Mouse (Mus musculus): ENCODE data around the gene Dnah5. TPM values are rescaled to one million over a fixed set of nuclear protein-coding genes. Genes with fewer than 3 reads are reported as not detected.

Gene Dnah5
- polyA plus RNA-seq, 1 experiment from 2014 or later = 0.01 TPM

GRCm38 (mm10) chr15:28182567-28182966 is 21.0 kb upstream of the Dnah5 start:
- Histone ChIP-seq H3K27ac (ENCODE audit: low read length) (no peak overlapping the region), H3K9ac (ENCODE audit: low read depth, low read length) (no peak overlapping the region), H3K9me3 (ENCODE audit: control insufficient read depth, low read length) (no peaks in the 10 kb centered on the region), H3K36me3 (ENCODE audit: control insufficient read depth, insufficient read depth, low read length) (no peaks in the 10 kb centered on the region), H3K4me3 (ENCODE audit: low read length) (no peak overlapping the region), H3K27me3 (replicated peaks; ENCODE audit: control insufficient read depth, insufficient read depth, low read length) (no peaks in the 10 kb centered on the region), H3K4me1 (ENCODE audit: control insufficient read depth, insufficient read depth, low read length) (no peaks in the 10 kb centered on the region), H3K4me2 (ENCODE audit: low read depth, low read length) (no peak overlapping the region)
- ATAC-seq = no peak
- 52% methylated on average over 3 of the region's 3 CpGs for WGBS

- no peaks in the 10 kb centered on the region for H3K9me3 ChIP-seq (ENCODE audit: control insufficient read depth, low read length)
- H3K27ac ChIP-seq (ENCODE audit: low read length) = no peak overlapping the region
- H3K4me3 ChIP-seq (ENCODE audit: low read length) = no peak overlapping the region
- 0 out of 2 replicates have a peak overlapping the region, but pooled peaks have one; percentile 20 for H3K4me2 ChIP-seq (ENCODE audit: low read depth, low read length)
- ATAC-seq = peak; percentile 59; the same call in 1 of the 2 replicates
- H3K27me3 ChIP-seq (replicated peaks; ENCODE audit: control insufficient read depth, insufficient read depth, low read length) = no peaks in the 10 kb centered on the region
- H3K36me3 ChIP-seq (ENCODE audit: control insufficient read depth, insufficient read depth, low read length) = no peaks in the 10 kb centered on the region
- 22% methylated on average over 22 of the region's 22 CpGs for WGBS
- H3K9ac ChIP-seq (ENCODE audit: low read depth, low read length) = no peak overlapping the region
- no peaks in the 10 kb centered on the region for H3K4me1 ChIP-seq (ENCODE audit: control insufficient read depth, insufficient read depth, low read length)
These were observed 15.8 kb upstream of the Dnah5 start for GRCm38 (mm10) chr15:28187472-28188360.

- 71% methylated on average over 11 of the region's 11 CpGs for WGBS
- Histone ChIP-seq H3K36me3 (ENCODE audit: control insufficient read depth, insufficient read depth, low read length) (no peaks in the 10 kb centered on the region), H3K4me1 (ENCODE audit: control insufficient read depth, insufficient read depth, low read length) (no peaks in the 10 kb centered on the region), H3K27me3 (replicated peaks; ENCODE audit: control insufficient read depth, insufficient read depth, low read length) (no peaks in the 10 kb centered on the region), H3K27ac (ENCODE audit: low read length) (no peak overlapping the region), H3K4me3 (ENCODE audit: low read length) (no peak overlapping the region), H3K9me3 (ENCODE audit: control insufficient read depth, low read length) (no peaks in the 10 kb centered on the region), H3K4me2 (ENCODE audit: low read depth, low read length) (no peak overlapping the region), H3K9ac (ENCODE audit: low read depth, low read length) (no peak overlapping the region)
- ATAC-seq = no peak
These were observed 15.1 kb upstream of the Dnah5 start for GRCm38 (mm10) chr15:28188361-28189011.

GRCm38 (mm10) chr15:28189668-28190067 is 13.9 kb upstream of the Dnah5 start:
- H3K4me2 ChIP-seq (ENCODE audit: low read depth, low read length) = no peak overlapping the region
- no peak overlapping the region for H3K27ac ChIP-seq (ENCODE audit: low read length)
- no peaks in the 10 kb centered on the region for H3K27me3 ChIP-seq (replicated peaks; ENCODE audit: control insufficient read depth, insufficient read depth, low read length)
- no peak overlapping the region for H3K4me3 ChIP-seq (ENCODE audit: low read length)
- H3K9ac ChIP-seq (ENCODE audit: low read depth, low read length) = no peak overlapping the region
- ATAC-seq = no peak
- WGBS = 39% methylated on average over 12 of the region's 12 CpGs
- H3K9me3 ChIP-seq (ENCODE audit: control insufficient read depth, low read length) = no peaks in the 10 kb centered on the region
- H3K4me1 ChIP-seq (ENCODE audit: control insufficient read depth, insufficient read depth, low read length) = no peaks in the 10 kb centered on the region
- no peaks in the 10 kb centered on the region for H3K36me3 ChIP-seq (ENCODE audit: control insufficient read depth, insufficient read depth, low read length)

- no peak overlapping the region for H3K9ac ChIP-seq (ENCODE audit: low read depth, low read length)
- H3K9me3 ChIP-seq (ENCODE audit: control insufficient read depth, low read length) = no peaks in the 10 kb centered on the region
- no peak overlapping the region for H3K4me2 ChIP-seq (ENCODE audit: low read depth, low read length)
- H3K27ac ChIP-seq (ENCODE audit: low read length) = no peak overlapping the region
- 61% methylated on average over 4 of the region's 4 CpGs for WGBS
- no peak for ATAC-seq
- no peaks in the 10 kb centered on the region for H3K27me3 ChIP-seq (replicated peaks; ENCODE audit: control insufficient read depth, insufficient read depth, low read length)
- no peaks in the 10 kb centered on the region for H3K4me1 ChIP-seq (ENCODE audit: control insufficient read depth, insufficient read depth, low read length)
- H3K4me3 ChIP-seq (ENCODE audit: low read length) = no peak overlapping the region
- H3K36me3 ChIP-seq (ENCODE audit: control insufficient read depth, insufficient read depth, low read length) = no peaks in the 10 kb centered on the region
These were observed 4.9 kb upstream of the Dnah5 start for GRCm38 (mm10) chr15:28198609-28199008.

GRCm38 (mm10) chr15:28204626-28205025 is 1.1 kb downstream of the Dnah5 start:
- Histone ChIP-seq H3K4me2 (ENCODE audit: low read depth, low read length) (no peak overlapping the region), H3K4me1 (ENCODE audit: control insufficient read depth, insufficient read depth, low read length) (no peaks in the 10 kb centered on the region), H3K9ac (ENCODE audit: low read depth, low read length) (no peak overlapping the region), H3K27ac (ENCODE audit: low read length) (no peak overlapping the region), H3K36me3 (ENCODE audit: control insufficient read depth, insufficient read depth, low read length) (no peaks in the 10 kb centered on the region), H3K27me3 (replicated peaks; ENCODE audit: control insufficient read depth, insufficient read depth, low read length) (no peaks in the 10 kb centered on the region), H3K9me3 (ENCODE audit: control insufficient read depth, low read length) (no peaks in the 10 kb centered on the region), H3K4me3 (ENCODE audit: low read length) (no peak overlapping the region)
- ATAC-seq = no peak
- WGBS = 81% methylated on average over 3 of the region's 3 CpGs

- H3K4me3 ChIP-seq (ENCODE audit: low read length) = no peak overlapping the region
- no peaks in the 10 kb centered on the region for H3K36me3 ChIP-seq (ENCODE audit: control insufficient read depth, insufficient read depth, low read length)
- no peaks in the 10 kb centered on the region for H3K4me1 ChIP-seq (ENCODE audit: control insufficient read depth, insufficient read depth, low read length)
- ATAC-seq = no peak
- no peaks in the 10 kb centered on the region for H3K27me3 ChIP-seq (replicated peaks; ENCODE audit: control insufficient read depth, insufficient read depth, low read length)
- H3K9ac ChIP-seq (ENCODE audit: low read depth, low read length) = no peak overlapping the region
- 42% methylated on average over 2 of the region's 2 CpGs for WGBS
- H3K4me2 ChIP-seq (ENCODE audit: low read depth, low read length) = no peak overlapping the region
- H3K27ac ChIP-seq (ENCODE audit: low read length) = no peak overlapping the region
- no peaks in the 10 kb centered on the region for H3K9me3 ChIP-seq (ENCODE audit: control insufficient read depth, low read length)
These were observed 4.0 kb downstream of the Dnah5 start for GRCm38 (mm10) chr15:28207545-28207944.

- Histone ChIP-seq H3K4me2 (ENCODE audit: low read depth, low read length) (no peak overlapping the region), H3K9ac (ENCODE audit: low read depth, low read length) (no peak overlapping the region), H3K36me3 (ENCODE audit: control insufficient read depth, insufficient read depth, low read length) (no peaks in the 10 kb centered on the region), H3K27me3 (replicated peaks; ENCODE audit: control insufficient read depth, insufficient read depth, low read length) (no peaks in the 10 kb centered on the region), H3K4me3 (ENCODE audit: low read length) (no peak overlapping the region), H3K9me3 (ENCODE audit: control insufficient read depth, low read length) (no peaks in the 10 kb centered on the region), H3K4me1 (ENCODE audit: control insufficient read depth, insufficient read depth, low read length) (no peaks in the 10 kb centered on the region), H3K27ac (ENCODE audit: low read length) (no peak overlapping the region)
- ATAC-seq = no peak
- 88% methylated on average over 5 of the region's 5 CpGs for WGBS
These were observed 9.5 kb downstream of the Dnah5 start for GRCm38 (mm10) chr15:28213057-28213456.

- no peak overlapping the region for H3K4me2 ChIP-seq (ENCODE audit: low read depth, low read length)
- no peaks in the 10 kb centered on the region for H3K36me3 ChIP-seq (ENCODE audit: control insufficient read depth, insufficient read depth, low read length)
- H3K4me1 ChIP-seq (ENCODE audit: control insufficient read depth, insufficient read depth, low read length) = no peaks in the 10 kb centered on the region
- no peaks in the 10 kb centered on the region for H3K9me3 ChIP-seq (ENCODE audit: control insufficient read depth, low read length)
- WGBS = 34% methylated on average over 8 of the region's 8 CpGs
- ATAC-seq = no peak
- H3K27me3 ChIP-seq (replicated peaks; ENCODE audit: control insufficient read depth, insufficient read depth, low read length) = no peaks in the 10 kb centered on the region
- H3K9ac ChIP-seq (ENCODE audit: low read depth, low read length) = no peak overlapping the region
- no peak overlapping the region for H3K4me3 ChIP-seq (ENCODE audit: low read length)
- H3K27ac ChIP-seq (ENCODE audit: low read length) = no peak overlapping the region
These were observed 12.8 kb downstream of the Dnah5 start for GRCm38 (mm10) chr15:28216358-28216757.

Data from intestine, embryonic 16.5 days (tissue).